Mouse (Mus musculus) heart, embryonic 13.5 days (tissue): Measurements from ENCODE around the gene Ncoa5. TPM values are rescaled to one million over a fixed set of nuclear protein-coding genes. Genes with fewer than 3 reads are reported as not detected.

Experiments
- ATAC-seq: fragments of 200-750 bp; cut with Nextera tagmentation; 2 replicates; pipeline ENCODE4 v1.8.0; 2017; ENCODE audit warnings: moderate TSS enrichment; ENCODE audit not compliant: insufficient number of reproducible peaks, low FRiP score, low TSS enrichment; ENCODE audit errors: extremely low read depth
- H3K27ac ChIP-seq: fragments of 300-500 bp; sonication (generic); replicated peaks from 2 replicates; pipeline ENCODE4 v1.5.1; 2015; ENCODE audit warnings: moderate library complexity, mild to moderate bottlenecking, inconsistent platforms
- H3K27me3 ChIP-seq: fragments of 300-500 bp; sonication (generic); replicated peaks from 2 replicates; pipeline ENCODE4 v1.6.1; 2015; ENCODE audit warnings: mild to moderate bottlenecking, inconsistent platforms
- H3K36me3 ChIP-seq: fragments of 300-500 bp; sonication (generic); 2 replicates; pipeline ENCODE4 v1.6.1; 2015; ENCODE audit warnings: mild to moderate bottlenecking, inconsistent platforms
- H3K4me1 ChIP-seq: fragments of 300-500 bp; sonication (generic); 2 replicates; pipeline ENCODE4 v1.6.1; 2015; ENCODE audit warnings: inconsistent platforms
- H3K4me2 ChIP-seq: fragments of 300-500 bp; sonication (generic); 2 replicates; pipeline ENCODE4 v1.6.1; 2015; ENCODE audit warnings: inconsistent platforms, mild to moderate bottlenecking, moderate library complexity
- H3K4me3 ChIP-seq: fragments of 300-500 bp; sonication (generic); 2 replicates; pipeline ENCODE4 v1.5.1; 2015; ENCODE audit warnings: moderate library complexity, mild to moderate bottlenecking, inconsistent platforms
- H3K9ac ChIP-seq: fragments of 300-500 bp; sonication (generic); 2 replicates; pipeline ENCODE4 v1.6.1; 2015; ENCODE audit warnings: inconsistent platforms, mild to moderate bottlenecking, moderate library complexity
- H3K9me3 ChIP-seq: fragments of 300-500 bp; sonication (generic); 2 replicates; pipeline ENCODE4 v1.6.1; 2016; ENCODE audit warnings: inconsistent platforms
- WGBS: fragments of 180-500 bp; shearing (Covaris S2); methylation state at CpG from one replicate; pipeline ENCODE4 v1.1.7; 2015; ENCODE audit warnings: mixed read lengths; 5-methylcytosine and 5-hydroxymethylcytosine counted together
- polyA plus RNA-seq: library from polyadenylated mRNA; unstranded; fragments of >200 nt; fragmentation: Nextera tagmentation; extraction: Ambion mirVana; gene quantifications from 2 replicates; pipeline ENCODE4 v1.2.1, GENCODE M21; 2015

The Ncoa5 gene
- polyA plus RNA-seq, 1 experiment from 2014 or later, result 40.0 TPM

DNA sequence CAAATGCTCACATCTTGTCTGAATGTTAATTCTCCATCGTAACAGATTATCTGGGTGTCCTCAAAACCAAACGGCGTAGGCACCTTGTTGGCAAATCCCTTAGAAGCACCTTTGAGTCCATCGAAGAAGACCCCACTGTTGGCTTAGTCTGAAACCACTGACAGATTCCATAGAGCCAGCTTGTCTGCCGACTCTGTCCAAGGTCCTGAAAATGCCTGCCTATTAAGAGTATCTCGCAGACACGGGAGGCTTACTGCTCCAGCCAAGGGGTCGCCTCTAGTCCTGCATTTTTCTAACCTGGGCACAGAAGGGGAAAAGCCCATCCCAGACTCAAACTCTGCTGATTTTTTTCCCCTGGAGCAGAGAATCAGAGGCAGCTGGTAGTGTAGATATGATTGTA lies 68.3 kb downstream of the Ncoa5 start:
- Histone ChIP-seq H3K4me1 (peaks cover 20% of the 10 kb centered on the region), H3K27me3 (peaks cover 95% of the 10 kb centered on the region), H3K9me3 (no peaks in the 10 kb centered on the region), H3K36me3 (no peaks in the 10 kb centered on the region), H3K27ac (no peak overlapping the region), H3K4me3 (no peak overlapping the region), H3K9ac (no peak overlapping the region), H3K4me2 (no peak overlapping the region)
- 10% methylated on average over 8 of the region's 8 CpGs for WGBS
- ATAC-seq, result no peak

DNA sequence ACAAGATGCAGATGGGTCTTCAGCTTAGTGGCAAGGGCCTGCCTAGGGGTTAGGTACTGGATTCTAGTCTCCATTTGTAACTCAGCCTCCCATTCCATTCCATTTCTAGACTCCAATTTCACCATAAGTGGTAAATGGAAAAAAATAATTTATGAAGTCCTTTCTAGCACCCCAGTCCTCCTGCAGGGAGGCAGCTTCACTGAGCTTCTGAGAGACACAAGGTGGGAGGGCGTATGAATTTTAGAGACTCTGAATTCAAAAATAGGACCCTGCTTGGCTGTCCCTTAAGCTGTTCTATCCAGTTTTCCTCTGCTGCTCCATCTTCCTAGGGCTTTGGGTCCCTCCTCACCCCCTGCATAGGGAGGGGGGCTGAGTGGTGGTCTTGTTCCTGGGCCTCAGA lies 69.7 kb downstream of the Ncoa5 start:
- H3K4me2 ChIP-seq, result no peak overlapping the region
- 63% methylated on average over 1 of the region's 1 CpGs for WGBS
- no peaks in the 10 kb centered on the region for H3K36me3 ChIP-seq
- H3K9ac ChIP-seq, result no peak overlapping the region
- H3K27me3 ChIP-seq, result peaks cover 85% of the 10 kb centered on the region
- H3K27ac ChIP-seq, result no peak overlapping the region
- H3K9me3 ChIP-seq, result no peaks in the 10 kb centered on the region
- ATAC-seq, result no peak
- no peak overlapping the region for H3K4me3 ChIP-seq
- peaks cover 24% of the 10 kb centered on the region for H3K4me1 ChIP-seq

DNA sequence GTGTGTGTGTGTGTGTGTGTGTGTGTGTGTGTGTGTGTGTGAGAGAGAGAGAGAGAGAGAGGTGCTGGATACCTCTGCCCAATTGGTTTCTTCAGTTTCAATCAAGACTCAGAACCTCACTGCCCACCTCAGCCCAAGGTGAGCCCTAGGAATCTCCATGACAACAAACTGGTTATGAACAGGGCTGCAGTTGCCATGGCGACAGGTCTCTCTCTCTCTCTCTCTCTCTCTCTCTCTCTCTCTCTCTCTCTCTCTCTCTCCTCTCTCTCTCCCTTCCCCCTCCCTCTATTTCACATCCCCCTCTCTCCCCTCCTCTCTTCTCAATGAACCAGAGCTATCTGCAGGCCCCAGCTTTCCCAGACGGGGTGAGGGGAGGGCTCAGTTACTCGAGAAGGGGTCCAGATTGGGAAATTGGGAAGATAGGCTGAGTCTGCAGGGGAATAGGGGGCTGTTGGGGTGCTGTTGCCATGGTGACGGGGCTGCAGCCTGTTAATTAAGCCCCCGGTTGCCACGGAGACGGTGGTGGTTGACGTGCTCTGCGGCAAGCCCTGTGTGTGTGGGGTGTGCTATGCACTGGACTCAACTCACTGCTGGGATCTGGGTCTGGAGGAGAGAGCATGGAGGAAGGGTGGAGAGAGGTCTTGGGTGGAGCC lies 70.3 kb downstream of the Ncoa5 start:
- no peaks in the 10 kb centered on the region for H3K9me3 ChIP-seq
- H3K27me3 ChIP-seq, result peaks cover 79% of the 10 kb centered on the region
- WGBS, result 41% methylated on average over 8 of the region's 9 CpGs
- peaks cover 24% of the 10 kb centered on the region for H3K4me1 ChIP-seq
- no peak overlapping the region for H3K4me2 ChIP-seq
- no peak overlapping the region for H3K27ac ChIP-seq
- H3K9ac ChIP-seq, result no peak overlapping the region
- no peak overlapping the region for H3K4me3 ChIP-seq
- no peaks in the 10 kb centered on the region for H3K36me3 ChIP-seq
- ATAC-seq, result no peak

DNA sequence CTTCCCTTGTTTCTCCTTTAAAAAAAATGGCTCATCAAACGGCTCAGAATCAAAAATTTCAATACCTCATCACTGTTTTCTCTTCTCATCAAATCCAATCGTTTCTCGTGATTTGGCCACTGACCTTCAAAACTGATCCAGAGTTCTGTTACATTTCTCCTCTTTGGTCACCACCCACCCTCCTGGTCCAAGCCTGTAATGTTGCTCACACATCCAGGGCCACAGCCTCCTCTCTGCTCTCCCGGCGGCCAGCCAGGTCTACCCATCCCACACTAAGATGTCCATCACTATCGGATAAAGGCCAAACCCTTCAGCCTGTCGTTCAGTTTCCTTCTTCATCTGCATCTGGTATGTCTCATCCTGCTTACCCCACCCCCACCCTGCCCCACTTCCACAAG lies 72.5 kb downstream of the Ncoa5 start:
- no peak overlapping the region for H3K27ac ChIP-seq
- no peaks in the 10 kb centered on the region for H3K9me3 ChIP-seq
- no peak overlapping the region for H3K9ac ChIP-seq
- no peak for ATAC-seq
- H3K4me3 ChIP-seq, result no peak overlapping the region
- 30% methylated on average over 7 of the region's 7 CpGs for WGBS
- no peaks in the 10 kb centered on the region for H3K36me3 ChIP-seq
- no peak overlapping the region for H3K4me2 ChIP-seq
- peaks cover 69% of the 10 kb centered on the region for H3K27me3 ChIP-seq
- H3K4me1 ChIP-seq, result peaks cover 16% of the 10 kb centered on the region

DNA sequence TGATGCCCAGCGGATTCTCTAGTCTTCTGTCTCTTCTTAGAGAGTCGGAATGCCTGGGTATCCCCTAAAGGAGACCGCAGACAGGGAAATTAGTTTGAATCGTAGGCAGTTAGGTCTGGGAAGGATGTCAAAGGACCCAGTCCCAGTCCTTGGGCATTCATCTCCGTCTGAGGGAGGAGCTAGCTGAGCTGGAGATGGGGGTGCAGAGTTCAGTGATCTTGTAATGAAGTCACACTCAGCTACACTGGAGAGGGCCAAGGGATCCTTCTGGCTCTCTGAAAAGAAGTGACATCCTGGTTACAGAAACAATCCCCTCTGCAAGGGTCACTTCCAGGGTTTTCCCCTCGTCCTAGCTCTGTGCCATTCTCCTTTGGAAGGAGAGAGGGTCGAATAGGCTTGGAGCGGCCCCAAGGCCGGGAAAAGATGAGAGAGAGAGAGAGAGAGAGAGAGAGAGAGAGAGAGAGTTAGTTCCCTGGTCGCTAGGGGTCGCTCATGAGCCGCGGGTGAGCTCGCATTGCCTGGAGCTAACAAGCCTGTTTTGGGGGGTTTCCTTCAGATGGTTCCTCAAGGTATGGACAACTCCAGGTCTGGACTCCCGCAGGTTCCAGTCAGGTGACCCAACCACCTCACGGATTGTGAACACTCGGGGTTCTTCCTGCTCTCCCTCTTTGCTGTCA lies 73.0 kb downstream of the Ncoa5 start:
- no peak for ATAC-seq
- 8% methylated on average over 17 of the region's 17 CpGs for WGBS
- Histone ChIP-seq H3K9ac (peak overlapping the region; percentile 77; the same call in 1 of the 2 replicates), H3K4me3 (peak overlapping the region; percentile 64; the same call in 1 of the 2 replicates), H3K36me3 (no peaks in the 10 kb centered on the region), H3K4me2 (peak overlapping the region; percentile 75), H3K9me3 (no peaks in the 10 kb centered on the region), H3K27ac (no peak overlapping the region), H3K4me1 (peaks cover 16% of the 10 kb centered on the region), H3K27me3 (peaks cover 69% of the 10 kb centered on the region)

DNA sequence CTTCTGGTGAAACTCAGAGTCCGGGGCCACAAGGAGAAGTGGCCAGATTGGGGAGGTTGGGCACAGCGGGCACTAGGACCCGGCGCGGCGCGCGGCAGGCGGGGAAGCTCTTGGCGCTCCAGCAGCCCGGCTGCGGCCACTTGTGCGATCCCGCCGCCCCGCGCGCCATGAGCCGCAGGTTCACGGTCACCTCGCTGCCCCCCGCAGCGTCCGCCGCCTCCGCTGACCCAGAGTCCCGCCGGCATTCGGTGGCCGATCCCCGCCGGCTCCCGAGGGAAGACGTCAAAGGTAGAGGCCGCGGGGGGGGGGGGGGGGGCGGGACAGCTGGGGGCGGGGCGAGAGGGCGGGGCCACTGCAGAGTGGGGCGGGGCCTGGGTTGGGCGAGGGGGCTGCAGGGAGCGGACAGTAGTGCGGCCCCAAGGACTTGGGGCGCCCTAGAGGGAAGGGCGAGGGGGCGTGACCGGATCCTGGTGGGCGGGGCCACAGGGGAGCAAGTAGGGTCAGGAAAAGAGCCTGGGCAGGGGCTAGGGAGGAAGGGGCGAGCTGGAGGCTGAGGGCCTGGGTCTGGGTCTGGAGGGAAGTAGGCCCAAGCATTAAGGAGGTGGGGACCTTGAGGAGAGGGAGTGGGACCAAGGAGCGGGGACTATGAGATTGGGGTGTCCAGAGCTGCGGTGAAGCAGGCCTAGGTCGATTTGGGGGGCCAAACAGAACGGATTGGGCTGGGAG lies 73.8 kb downstream of the Ncoa5 start, which contains the start of gene Slc12a5:
Gene Slc12a5 (plus strand): TSS at position 87 of the 726 bp plus-strand sequence.
- Histone ChIP-seq H3K4me1 (peaks cover 16% of the 10 kb centered on the region), H3K4me3 (peak within 1 kb of the TSS; percentile 64), H3K36me3 (no peaks in the 10 kb centered on the region), H3K4me2 (peak within 1 kb of the TSS; percentile 75), H3K9me3 (no peaks in the 10 kb centered on the region), H3K27me3 (peaks cover 69% of the 10 kb centered on the region), H3K27ac (no peak within 1 kb of the TSS), H3K9ac (peak within 1 kb of the TSS; percentile 77)
- ATAC-seq, result peak; percentile 79
- WGBS, result 3% methylated on average over 39 of the region's 54 CpGs

DNA sequence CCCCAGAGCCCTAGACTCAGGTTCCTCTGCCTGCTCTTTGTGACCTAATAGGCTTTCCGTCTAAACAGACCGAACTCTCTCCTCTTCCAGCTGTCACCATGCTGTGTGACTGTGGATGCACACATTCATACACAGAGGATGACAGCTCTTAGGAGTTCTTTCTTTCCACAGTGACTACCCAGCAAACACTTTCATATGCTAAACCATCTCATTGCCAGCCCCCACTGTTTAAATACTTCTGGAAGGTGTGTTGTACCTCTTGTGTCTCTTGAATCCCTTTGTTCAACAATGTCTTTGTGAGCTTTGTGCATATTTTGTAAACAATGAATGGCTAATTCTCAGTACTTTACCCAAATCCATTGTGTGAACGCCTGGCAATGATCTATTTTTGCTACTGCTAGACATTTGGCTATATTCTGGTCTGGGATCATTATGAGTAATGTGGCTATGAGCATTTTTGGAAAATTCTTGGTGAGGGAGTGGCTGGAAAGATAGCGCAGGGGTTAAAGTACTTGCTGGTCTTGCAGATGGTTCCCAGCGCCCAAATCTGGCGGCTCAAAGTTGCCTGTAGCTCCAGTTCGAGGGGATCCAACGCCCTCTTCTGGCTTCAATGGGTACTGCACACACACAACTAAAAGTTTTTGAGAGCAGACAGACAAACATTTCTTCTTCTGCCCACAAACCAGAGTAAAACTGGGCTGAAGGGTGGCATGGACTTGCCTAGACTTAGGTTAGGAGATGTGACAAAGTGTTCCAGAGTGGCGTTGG lies 76.9 kb downstream of the Ncoa5 start:
- Histone ChIP-seq H3K4me3 (no peak overlapping the region), H3K4me2 (no peak overlapping the region), H3K27me3 (peaks cover 73% of the 10 kb centered on the region), H3K36me3 (no peaks in the 10 kb centered on the region), H3K4me1 (peaks cover 23% of the 10 kb centered on the region), H3K9ac (no peak overlapping the region), H3K27ac (no peak overlapping the region), H3K9me3 (no peaks in the 10 kb centered on the region)
- no peak for ATAC-seq
- WGBS, result 58% methylated on average over 9 of the region's 9 CpGs

DNA sequence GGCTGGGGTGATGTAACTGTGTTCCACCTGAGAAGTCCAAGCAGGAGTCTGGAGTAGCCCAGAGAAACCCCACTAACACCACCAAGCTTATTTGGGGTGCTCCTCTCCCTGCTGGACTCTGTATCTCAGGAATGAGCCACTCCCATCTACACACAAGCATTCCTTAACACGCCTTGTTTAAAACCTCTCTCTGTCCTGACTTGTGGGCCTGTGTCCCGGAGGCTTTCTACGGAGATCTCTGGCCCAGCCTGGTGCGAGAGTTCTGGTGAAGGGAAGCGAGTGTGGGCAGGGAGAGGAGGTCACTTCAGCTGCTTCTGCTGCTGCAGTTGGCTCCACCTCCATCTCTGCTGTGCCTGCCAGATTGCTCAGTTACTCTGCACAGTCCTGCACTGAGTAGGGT lies 78.5 kb downstream of the Ncoa5 start:
- ATAC-seq, result no peak
- H3K27me3 ChIP-seq, result peaks cover 73% of the 10 kb centered on the region

DNA sequence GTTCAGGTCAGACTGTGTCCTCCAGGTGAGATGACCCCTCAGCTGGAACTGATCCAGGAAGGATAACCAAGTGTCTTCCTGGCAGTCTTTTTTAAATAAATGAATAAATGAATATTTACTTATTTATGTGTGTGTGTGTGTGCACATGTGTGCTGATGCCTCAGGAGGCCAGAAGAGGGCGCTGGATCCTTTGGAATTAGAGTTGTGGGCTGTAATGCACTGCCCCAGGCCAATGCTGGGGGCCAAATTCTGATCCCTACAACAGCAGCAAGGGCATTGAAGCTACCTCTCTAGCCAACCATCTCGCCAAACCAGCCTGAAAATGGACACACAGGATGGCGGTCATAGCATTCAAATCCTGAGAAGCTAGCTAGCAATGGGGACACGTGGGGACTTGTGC lies 78.9 kb downstream of the Ncoa5 start:
- ATAC-seq, result no peak
- H3K4me2 ChIP-seq, result no peak overlapping the region
- no peak overlapping the region for H3K4me3 ChIP-seq
- 0 out of 2 replicates have a peak, but pooled peaks cover 3% of the 10 kb centered on the region for H3K9me3 ChIP-seq
- 64% methylated on average over 4 of the region's 4 CpGs for whole genome bisulfite sequencing
- H3K27me3 ChIP-seq, result peaks cover 76% of the 10 kb centered on the region
- no peaks in the 10 kb centered on the region for H3K36me3 ChIP-seq
- peaks cover 14% of the 10 kb centered on the region for H3K4me1 ChIP-seq
- no peak overlapping the region for H3K27ac ChIP-seq
- H3K9ac ChIP-seq, result no peak overlapping the region

More for the DNA sequence above, 78.5 kb downstream of the Ncoa5 start:
- Histone ChIP-seq H3K4me2 (no peak overlapping the region), H3K4me3 (no peak overlapping the region), H3K36me3 (no peaks in the 10 kb centered on the region), H3K9ac (no peak overlapping the region), H3K4me1 (peaks cover 18% of the 10 kb centered on the region), H3K27ac (no peak overlapping the region), H3K9me3 (0 out of 2 replicates have a peak, but pooled peaks cover 3% of the 10 kb centered on the region)
- 60% methylated on average over 5 of the region's 5 CpGs for WGBS

DNA sequence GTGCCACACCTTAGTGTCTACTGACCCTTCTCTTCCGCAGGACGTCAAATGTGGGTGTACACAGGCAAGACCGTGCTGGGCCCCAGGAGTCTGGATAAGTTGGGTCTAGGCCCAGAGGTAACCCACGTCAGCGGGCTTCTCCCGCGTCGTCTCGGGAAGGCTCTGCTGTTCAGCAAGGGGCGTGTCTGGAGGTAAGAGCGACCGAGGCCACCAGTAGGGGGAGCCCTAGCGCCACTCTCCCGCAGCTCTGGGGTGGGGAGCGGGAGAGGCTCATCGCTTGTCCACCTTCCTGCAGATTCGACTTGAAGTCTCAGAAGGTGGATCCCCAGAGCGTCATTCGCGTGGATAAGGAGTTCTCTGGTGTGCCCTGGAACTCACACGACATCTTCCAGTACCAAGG lies 81.4 kb downstream of the Ncoa5 start:
- Histone ChIP-seq H3K36me3 (no peaks in the 10 kb centered on the region), H3K9ac (no peak overlapping the region), H3K4me1 (peaks cover 14% of the 10 kb centered on the region), H3K27me3 (peaks cover 95% of the 10 kb centered on the region), H3K27ac (no peak overlapping the region), H3K4me3 (peak overlapping the region; percentile 4), H3K4me2 (peak overlapping the region; percentile 51), H3K9me3 (0 out of 2 replicates have a peak, but pooled peaks cover 3% of the 10 kb centered on the region)
- ATAC-seq, result no peak
- 2% methylated on average over 21 of the region's 21 CpGs for WGBS

DNA sequence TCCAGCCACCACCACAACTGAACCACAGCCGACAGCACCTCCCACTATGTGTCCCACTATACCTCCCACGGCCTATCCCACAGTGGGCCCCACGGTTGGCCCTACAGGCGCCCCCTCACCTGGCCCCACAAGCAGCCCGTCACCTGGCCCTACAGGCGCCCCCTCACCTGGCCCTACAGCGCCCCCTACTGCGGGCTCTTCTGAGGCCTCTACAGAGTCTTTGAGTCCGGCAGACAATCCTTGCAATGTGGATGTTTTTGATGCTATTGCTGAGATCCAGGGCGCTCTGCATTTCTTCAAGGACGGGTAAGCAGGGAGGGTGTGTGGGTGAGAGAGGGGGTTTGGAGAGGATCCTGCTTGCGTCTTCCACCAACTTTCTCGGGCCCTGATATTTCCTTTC lies 82.2 kb downstream of the Ncoa5 start:
- Histone ChIP-seq H3K4me1 (peaks cover 14% of the 10 kb centered on the region), H3K4me2 (no peak overlapping the region), H3K4me3 (no peak overlapping the region), H3K27ac (no peak overlapping the region), H3K27me3 (peaks cover 97% of the 10 kb centered on the region), H3K9me3 (0 out of 2 replicates have a peak, but pooled peaks cover 3% of the 10 kb centered on the region), H3K9ac (no peak overlapping the region), H3K36me3 (no peaks in the 10 kb centered on the region)
- 44% methylated on average over 13 of the region's 13 CpGs for WGBS
- no peak for ATAC-seq
